Mouse (Mus musculus) gastrocnemius, postnatal 4 days (tissue): ENCODE results near the gene Zfp30. TPM values are rescaled to one million over a fixed set of nuclear protein-coding genes. Genes with fewer than 3 reads are reported as not detected.

ENCODE experiments used
- DNase-seq, 2 experiments: peaks; one replicate each; pipeline ENCODE4 v3.0.0; 2021 to 2022; ENCODE audit warnings: low spot score in 2 of 2, mixed read lengths in 2 of 2
- long read RNA-seq, 2 experiments: library from polyadenylated mRNA; stranded (forward); transcript quantifications; one replicate each; pipeline ENCODE4 v2.0.0; 2021
- total RNA-seq, 2 experiments: library from RNA; stranded (reverse); gene quantifications; 2 replicates each; pipeline ENCODE4 v1.2.3; 2021

Zfp30 gene
- 1 to 10 TPM; 6.6 to 7.3 TPM for total RNA-seq
- long read RNA-seq, experiment 1, partial matches to known transcripts: 1 of 11 reads
- long read RNA-seq, experiment 1, other reads (novel, unspliced or antisense): 7 of 11 reads
- long read RNA-seq, experiment 2, partial matches to known transcripts: 6 of 12 reads
- long read RNA-seq, experiment 2, other reads (novel, unspliced or antisense): 5 of 12 reads

GRCm38 (mm10) chr7:29783871-29784551, at the start of gene Zfp30:
Gene Zfp30, plus strand, starts transcription at chr7:29783998.
- DNase-seq: peak; percentile 71 to 86

GRCm38 (mm10) chr7:29742258-29742657, 41.5 kb upstream of the Zfp30 start:
- DNase-seq: no peak

- DNase-seq: no peak
Observed at GRCm38 (mm10) chr7:29760476-29760875, 23.3 kb upstream of the Zfp30 start.

- DNase-seq: no peak
Observed at GRCm38 (mm10) chr7:29764702-29765101, 19.1 kb upstream of the Zfp30 start.

GRCm38 (mm10) chr7:29767058-29767686, 16.6 kb upstream of the Zfp30 start:
- DNase-seq: peak; percentile 29 to 77

- peak; percentile 51 to 80 for DNase-seq
Observed at GRCm38 (mm10) chr7:29768090-29768900, 15.5 kb upstream of the Zfp30 start, which contains the start of gene Zfp84. Gene Zfp84, plus strand, starts transcription at chr7:29768552.

- DNase-seq: no peak
Observed at GRCm38 (mm10) chr7:29768980-29769379, 14.8 kb upstream of the Zfp30 start.

- DNase-seq: no peak
Observed at GRCm38 (mm10) chr7:29773503-29773902, 10.3 kb upstream of the Zfp30 start.

GRCm38 (mm10) chr7:29774371-29774770, 9.4 kb upstream of the Zfp30 start:
- no peak for DNase-seq

GRCm38 (mm10) chr7:29776568-29776967, 7.2 kb upstream of the Zfp30 start:
- no peak for DNase-seq

- no peak for DNase-seq
Observed at GRCm38 (mm10) chr7:29777372-29777771, 6.4 kb upstream of the Zfp30 start.

GRCm38 (mm10) chr7:29785023-29785422, 1.2 kb downstream of the Zfp30 start:
- no peak for DNase-seq

GRCm38 (mm10) chr7:29785888-29786287, 2.1 kb downstream of the Zfp30 start:
- DNase-seq: no peak

- no peak for DNase-seq
Observed at GRCm38 (mm10) chr7:29792906-29793305, 9.1 kb downstream of the Zfp30 start.

GRCm38 (mm10) chr7:29807046-29807445, 23.2 kb downstream of the Zfp30 start:
- DNase-seq: no peak

GRCm38 (mm10) chr7:29812244-29812643, 28.4 kb downstream of the Zfp30 start:
- no peak for DNase-seq

GRCm38 (mm10) chr7:29814381-29814780, 30.6 kb downstream of the Zfp30 start:
- DNase-seq: no peak

- DNase-seq: no peak
Observed at GRCm38 (mm10) chr7:29815061-29815784, 31.4 kb downstream of the Zfp30 start.

- peak; percentile 54 to 84 for DNase-seq
Observed at GRCm38 (mm10) chr7:29815910-29816429, 32.2 kb downstream of the Zfp30 start, which contains the start of gene Zfp790. Gene Zfp790, plus strand, starts transcription at chr7:29816114.

GRCm38 (mm10) chr7:29818619-29819254, 34.9 kb downstream of the Zfp30 start:
- DNase-seq: peak in 1 of 2 experiments; percentile 60
